Mouse (Mus musculus) embryonic facial prominence, embryonic 14.5 days (tissue): ENCODE data around the gene Mcm6. TPM values are rescaled to one million over a fixed set of nuclear protein-coding genes. Genes with fewer than 3 reads are reported as not detected.
A peak's percentile ranks its signal among the peaks of the same experiment; 100 is the strongest.

Experiments used
- ATAC-seq: fragments of 200-750 bp; cut with Nextera tagmentation; 2 replicates; pipeline ENCODE4 v1.8.0; 2017; ENCODE audit warnings: low read depth, moderate number of reproducible peaks, moderate TSS enrichment
- DNase-seq: peaks from one replicate; pipeline ENCODE4 v3.0.0-alpha.2; 2015; ENCODE audit warnings: low spot score
- H3K27ac ChIP-seq: fragments of 300-500 bp; sonication (generic); replicated peaks from 2 replicates; pipeline ENCODE4 v1.5.1; 2014; ENCODE audit warnings: low read depth, mild to moderate bottlenecking, low read length, moderate library complexity
- H3K27me3 ChIP-seq: fragments of 300-500 bp; sonication (generic); replicated peaks from 2 replicates; pipeline ENCODE4 v1.6.1; 2014; ENCODE audit warnings: low read length; ENCODE audit not compliant: control insufficient read depth, insufficient read depth
- H3K36me3 ChIP-seq: fragments of 300-500 bp; sonication (generic); 2 replicates; pipeline ENCODE4 v1.6.1; 2014; ENCODE audit warnings: low read length, mixed read lengths; ENCODE audit not compliant: control insufficient read depth, insufficient read depth
- H3K4me1 ChIP-seq: fragments of 300-500 bp; sonication (generic); 2 replicates; pipeline ENCODE4 v1.6.1; 2014; ENCODE audit warnings: antibody characterized with exemption, low read length; ENCODE audit not compliant: control insufficient read depth, insufficient read depth
- H3K4me2 ChIP-seq: fragments of 300-500 bp; sonication (generic); 2 replicates; pipeline ENCODE4 v1.6.1; 2014; ENCODE audit warnings: low read depth, mild to moderate bottlenecking, low read length, moderate library complexity, mixed read lengths
- H3K4me3 ChIP-seq: fragments of 300-500 bp; sonication (generic); 2 replicates; pipeline ENCODE4 v1.5.1; 2014; ENCODE audit warnings: low read depth, mild to moderate bottlenecking, low read length
- H3K9ac ChIP-seq: fragments of 300-500 bp; sonication (generic); 2 replicates; pipeline ENCODE4 v1.6.1; 2014; ENCODE audit warnings: low read depth, mild to moderate bottlenecking, low read length, moderate library complexity, mixed read lengths
- H3K9me3 ChIP-seq: fragments of 300-500 bp; sonication (generic); 2 replicates; pipeline ENCODE4 v1.6.1; 2016; ENCODE audit warnings: low read length; ENCODE audit not compliant: control insufficient read depth
- WGBS: fragments of 180-500 bp; shearing (Covaris S2); extraction: QIAGEN DNeasy Blood & Tissue Kit; methylation state at CpG from one replicate; pipeline ENCODE4 v1.1.7; 2014; 5-methylcytosine and 5-hydroxymethylcytosine counted together
- polyA plus RNA-seq: library from polyadenylated mRNA; unstranded; fragments of >200 nt; fragmentation: Nextera tagmentation; extraction: Ambion mirVana; gene quantifications from 2 replicates; pipeline ENCODE4 v1.2.1, GENCODE M21; 2014

Gene Mcm6
- polyA plus RNA-seq, 1 experiment from 2014 or later: 185 TPM

DNA sequence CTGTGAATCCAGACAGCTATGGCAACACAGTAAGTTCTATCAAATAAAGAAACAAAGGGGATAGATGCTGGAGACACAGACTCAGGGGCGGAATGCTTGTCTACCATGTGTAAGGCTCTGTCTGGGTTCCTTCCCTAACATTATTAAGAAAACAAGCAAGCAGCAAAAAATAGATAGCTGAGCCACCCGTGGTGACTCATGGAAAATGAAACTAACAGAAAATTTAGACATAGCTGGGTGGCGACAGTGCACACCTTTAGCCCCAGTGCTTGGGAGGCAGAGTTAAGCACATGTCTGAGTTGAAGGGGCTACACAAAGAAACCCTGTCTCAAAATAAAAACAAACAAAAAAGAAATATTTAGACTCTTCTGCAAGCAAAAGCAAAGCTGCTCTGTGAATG lies 2.0 kb downstream of the Mcm6 start:
- ATAC-seq: no peak
- peak; percentile 11 for DNase-seq
- Histone ChIP-seq H3K27me3 (no peaks in the 10 kb centered on the region), H3K4me3 (peak overlapping the region; percentile 81; the same call in 1 of the 2 replicates), H3K36me3 (peaks cover 55% of the 10 kb centered on the region), H3K27ac (0 out of 2 replicates have a peak overlapping the region, but pooled peaks have one; percentile 96), H3K9ac (0 out of 2 replicates have a peak overlapping the region, but pooled peaks have one; percentile 8), H3K4me1 (0 out of 2 replicates have a peak, but pooled peaks cover 11% of the 10 kb centered on the region), H3K9me3 (no peaks in the 10 kb centered on the region), H3K4me2 (peak overlapping the region; percentile 66)
- 45% methylated on average over 3 of the region's 3 CpGs for WGBS

DNA sequence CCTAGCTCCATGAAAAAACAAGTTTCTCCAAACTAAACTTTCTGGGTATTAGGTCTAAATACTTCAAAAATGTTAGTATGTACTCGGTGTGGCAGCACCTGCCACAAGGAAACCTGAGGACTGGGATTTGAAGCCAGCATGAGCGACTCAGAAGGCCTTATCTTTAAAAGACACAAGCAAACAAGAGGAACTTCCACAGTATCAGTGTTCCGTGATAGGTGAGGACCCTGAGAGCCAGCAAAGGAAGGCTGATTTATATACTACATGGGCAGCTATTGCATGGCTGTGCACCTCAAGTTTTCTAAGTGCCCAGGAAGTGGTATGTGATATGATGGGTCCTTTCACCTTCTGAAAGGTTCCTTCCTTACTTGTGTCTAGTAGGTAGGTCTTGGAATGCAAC lies 6.4 kb downstream of the Mcm6 start:
- Histone ChIP-seq H3K27ac (no peak overlapping the region), H3K9me3 (no peaks in the 10 kb centered on the region), H3K27me3 (no peaks in the 10 kb centered on the region), H3K36me3 (peaks cover 86% of the 10 kb centered on the region), H3K9ac (no peak overlapping the region), H3K4me2 (no peak overlapping the region), H3K4me3 (no peak overlapping the region), H3K4me1 (0 out of 2 replicates have a peak, but pooled peaks cover 9% of the 10 kb centered on the region)
- 90% methylated on average over 3 of the region's 3 CpGs for WGBS
- DNase-seq (no peak), ATAC-seq (no peak)

DNA sequence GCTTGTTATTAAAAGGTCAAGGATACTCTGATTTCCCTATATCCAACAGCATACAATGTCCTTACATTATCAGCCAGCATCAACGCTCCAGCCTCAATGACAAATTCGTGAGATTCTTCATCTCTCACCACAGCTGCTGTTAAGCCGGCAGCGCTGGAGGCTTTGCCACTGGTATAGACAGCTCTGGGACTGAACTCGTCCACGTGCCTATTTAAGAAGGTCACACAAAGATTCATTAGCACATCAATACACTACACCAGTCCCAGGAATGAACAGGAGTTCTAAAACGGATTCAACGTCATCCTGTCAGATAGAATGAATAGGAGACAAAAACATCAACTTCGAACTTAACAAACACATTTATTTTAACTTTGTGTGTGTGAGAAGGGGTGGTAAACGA lies 15.2 kb downstream of the Mcm6 start:
- Histone ChIP-seq H3K4me3 (no peak overlapping the region), H3K9me3 (no peaks in the 10 kb centered on the region), H3K27ac (no peak overlapping the region), H3K9ac (no peak overlapping the region), H3K4me1 (no peaks in the 10 kb centered on the region), H3K36me3 (peaks cover 93% of the 10 kb centered on the region), H3K4me2 (no peak overlapping the region), H3K27me3 (no peaks in the 10 kb centered on the region)
- ATAC-seq (no peak), DNase-seq (no peak)
- WGBS: 86% methylated on average over 10 of the region's 10 CpGs

DNA sequence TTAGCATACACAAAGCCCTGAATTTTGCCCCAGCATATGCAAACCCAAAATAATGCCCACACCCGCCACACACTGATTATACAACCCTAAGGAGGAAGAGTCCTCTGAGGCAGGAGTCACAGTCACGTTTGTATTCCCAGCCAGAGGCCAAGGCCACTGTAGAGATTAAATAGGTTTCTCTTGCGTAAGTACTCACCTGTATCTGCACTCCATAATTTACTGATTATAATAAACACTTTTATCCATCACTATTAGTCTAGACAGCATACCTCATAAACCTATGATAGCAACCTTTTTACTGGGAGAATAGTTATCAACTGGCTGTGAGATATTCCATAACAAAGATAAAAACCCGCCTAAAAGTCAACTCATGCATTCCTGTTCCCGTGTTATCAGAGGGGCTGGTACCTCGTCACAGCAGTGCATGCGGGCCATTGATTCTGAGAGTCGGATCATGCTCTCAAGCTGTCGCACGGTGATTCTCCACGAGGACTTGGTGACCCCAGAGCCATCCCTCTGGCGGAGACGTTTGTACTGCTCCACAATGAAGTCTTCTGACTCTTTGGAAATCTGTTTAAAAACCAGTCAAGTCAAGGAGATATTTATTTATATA lies 21.6 kb downstream of the Mcm6 start:
- H3K4me3 ChIP-seq: no peak overlapping the region
- H3K4me2 ChIP-seq: no peak overlapping the region
- no peaks in the 10 kb centered on the region for H3K27me3 ChIP-seq
- H3K9me3 ChIP-seq: no peaks in the 10 kb centered on the region
- 91% methylated on average over 13 of the region's 13 CpGs for WGBS
- DNase-seq: no peak
- no peaks in the 10 kb centered on the region for H3K4me1 ChIP-seq
- peaks cover 90% of the 10 kb centered on the region for H3K36me3 ChIP-seq
- H3K27ac ChIP-seq: no peak overlapping the region
- ATAC-seq: no peak
- H3K9ac ChIP-seq: no peak overlapping the region

DNA sequence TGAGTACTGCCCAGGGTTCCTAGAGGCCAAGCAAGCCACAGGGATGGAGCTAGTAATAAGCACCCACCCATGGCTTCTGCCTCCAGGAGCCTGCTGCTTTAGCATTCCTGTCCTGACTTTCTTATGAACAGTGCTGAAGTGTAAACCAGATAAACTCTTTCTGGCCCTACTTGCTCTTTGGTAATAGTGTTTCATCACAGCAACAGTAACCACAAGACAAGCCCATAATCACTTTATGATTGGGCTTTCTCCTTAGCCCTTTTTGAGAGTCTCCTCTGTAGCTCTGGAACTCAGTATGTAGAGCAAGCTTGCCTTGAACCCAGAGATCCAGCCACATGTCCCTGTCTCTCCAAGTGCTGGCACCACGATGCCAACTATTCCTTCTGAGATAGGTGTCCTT lies 29.2 kb downstream of the Mcm6 start:
- H3K9me3 ChIP-seq: no peaks in the 10 kb centered on the region
- H3K36me3 ChIP-seq: peaks cover 84% of the 10 kb centered on the region
- WGBS: 93% methylated on average over 1 of the region's 1 CpGs
- no peak overlapping the region for H3K4me3 ChIP-seq
- H3K4me1 ChIP-seq: no peaks in the 10 kb centered on the region
- no peak overlapping the region for H3K4me2 ChIP-seq
- H3K27ac ChIP-seq: no peak overlapping the region
- ATAC-seq: no peak
- no peaks in the 10 kb centered on the region for H3K27me3 ChIP-seq
- no peak overlapping the region for H3K9ac ChIP-seq
- no peak for DNase-seq

DNA sequence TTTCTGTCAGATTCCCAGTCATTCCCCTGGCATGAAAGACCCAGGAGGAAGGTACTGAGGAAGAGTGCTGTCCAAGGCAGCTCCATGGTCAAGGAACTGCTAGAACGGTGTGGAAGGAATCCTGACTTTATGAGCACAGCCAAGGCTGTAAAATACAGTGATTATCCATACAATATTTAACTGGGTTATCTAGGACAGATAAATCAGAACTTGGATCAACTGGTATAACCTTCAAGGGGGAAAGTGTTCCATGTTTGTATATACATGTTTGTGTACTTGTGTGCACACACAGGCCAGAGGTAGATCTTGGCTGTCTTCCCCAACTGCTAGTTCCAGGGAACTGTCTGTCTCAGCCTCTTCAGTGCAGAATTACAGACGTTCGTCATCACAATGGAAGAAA lies 31.2 kb downstream of the Mcm6 start, which contains the start of gene Lct:
Lct (minus strand) TSS at position 101 of the 400 bp plus-strand sequence.
- H3K4me1 ChIP-seq: no peaks in the 10 kb centered on the region
- no peaks in the 10 kb centered on the region for H3K9me3 ChIP-seq
- no peak within 1 kb of the TSS for H3K4me3 ChIP-seq
- H3K27me3 ChIP-seq: no peaks in the 10 kb centered on the region
- H3K36me3 ChIP-seq: peaks cover 76% of the 10 kb centered on the region
- DNase-seq (no peak), ATAC-seq (no peak)
- WGBS: 81% methylated on average over 3 of the region's 3 CpGs
- no peak within 1 kb of the TSS for H3K4me2 ChIP-seq
- no peak within 1 kb of the TSS for H3K9ac ChIP-seq
- H3K27ac ChIP-seq: no peak within 1 kb of the TSS

DNA sequence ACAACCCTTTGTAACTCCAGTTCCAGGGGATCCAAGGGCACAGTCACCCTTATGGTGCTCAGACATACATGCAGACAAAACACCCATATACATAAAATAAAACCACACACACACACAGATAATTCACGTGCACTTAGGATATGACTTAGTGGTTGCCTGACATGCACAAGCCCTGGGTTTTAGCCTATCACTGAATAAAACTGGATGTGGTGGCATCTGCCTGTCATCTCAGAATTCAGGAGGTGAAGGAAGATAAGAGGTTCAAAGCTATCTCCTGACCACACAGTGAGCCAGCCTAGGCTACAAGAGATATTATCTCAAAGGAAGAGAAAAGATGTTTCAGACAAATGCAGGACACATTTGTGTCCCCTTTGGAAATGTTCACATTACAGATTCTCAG lies 32.3 kb downstream of the Mcm6 start:
- 85% methylated on average over 1 of the region's 1 CpGs for WGBS
- DNase-seq: no peak
- H3K9ac ChIP-seq: no peak overlapping the region
- no peak overlapping the region for H3K4me2 ChIP-seq
- H3K4me1 ChIP-seq: no peaks in the 10 kb centered on the region
- peaks cover 66% of the 10 kb centered on the region for H3K36me3 ChIP-seq
- no peak for ATAC-seq
- no peaks in the 10 kb centered on the region for H3K9me3 ChIP-seq
- no peak overlapping the region for H3K27ac ChIP-seq
- H3K4me3 ChIP-seq: no peak overlapping the region
- H3K27me3 ChIP-seq: no peaks in the 10 kb centered on the region

DNA sequence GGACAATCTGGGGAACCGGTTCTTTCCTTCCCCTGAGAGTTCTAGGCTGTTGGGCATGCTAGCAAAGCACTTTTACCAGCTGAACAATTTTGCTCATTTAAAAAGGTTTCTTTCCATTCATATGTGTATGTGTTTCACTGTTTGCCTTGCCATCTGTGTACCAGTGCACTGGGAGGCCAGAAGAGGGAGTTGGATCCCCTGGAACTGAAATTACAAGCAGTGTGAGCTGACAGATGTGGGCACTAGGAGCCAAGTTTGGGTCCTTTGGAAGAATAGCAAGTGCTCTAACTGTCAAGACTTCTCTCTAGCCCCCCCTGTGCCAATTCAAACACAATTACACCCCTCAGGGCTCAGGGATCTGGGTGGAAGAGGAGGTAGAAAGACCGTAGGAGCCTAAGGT lies 34.7 kb downstream of the Mcm6 start:
- H3K9me3 ChIP-seq: no peaks in the 10 kb centered on the region
- no peak overlapping the region for H3K4me3 ChIP-seq
- no peak for DNase-seq
- peaks cover 43% of the 10 kb centered on the region for H3K36me3 ChIP-seq
- H3K4me2 ChIP-seq: no peak overlapping the region
- H3K27me3 ChIP-seq: no peaks in the 10 kb centered on the region
- no peak for ATAC-seq
- WGBS: 76% methylated on average over 2 of the region's 2 CpGs
- no peaks in the 10 kb centered on the region for H3K4me1 ChIP-seq
- H3K9ac ChIP-seq: no peak overlapping the region
- H3K27ac ChIP-seq: no peak overlapping the region

DNA sequence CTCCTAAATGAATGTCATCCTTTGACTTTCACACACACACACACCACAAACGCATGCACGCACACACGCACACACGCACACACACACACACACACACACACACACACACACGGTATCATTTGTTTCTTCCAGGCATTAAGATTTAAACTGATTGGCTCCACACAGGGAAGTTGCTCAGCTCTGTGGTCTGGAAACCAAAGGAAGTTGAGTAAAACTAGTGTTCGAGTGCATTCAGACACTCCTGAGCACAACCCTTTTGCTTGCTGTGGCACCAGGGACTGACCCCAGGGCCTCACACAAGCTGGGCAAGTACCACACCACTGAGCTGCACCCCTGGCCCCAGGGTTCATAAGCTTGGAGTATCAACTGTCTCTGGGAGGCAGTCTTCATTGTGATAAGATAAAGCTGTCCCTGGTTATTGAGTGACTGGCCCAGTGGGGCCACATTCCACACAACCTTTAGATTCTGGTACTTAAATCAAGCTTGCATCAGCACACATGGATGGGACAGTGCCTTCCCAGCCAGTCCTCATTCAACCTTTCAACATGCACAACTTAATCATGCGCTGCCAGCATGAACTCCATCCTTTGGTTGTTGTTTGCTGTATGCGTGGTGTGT lies 36.3 kb downstream of the Mcm6 start:
- no peak overlapping the region for H3K4me3 ChIP-seq
- H3K27me3 ChIP-seq: no peaks in the 10 kb centered on the region
- peaks cover 29% of the 10 kb centered on the region for H3K36me3 ChIP-seq
- H3K4me2 ChIP-seq: no peak overlapping the region
- H3K4me1 ChIP-seq: no peaks in the 10 kb centered on the region
- no peaks in the 10 kb centered on the region for H3K9me3 ChIP-seq
- H3K9ac ChIP-seq: no peak overlapping the region
- DNase-seq: no peak
- ATAC-seq: no peak
- WGBS: 92% methylated on average over 8 of the region's 8 CpGs
- no peak overlapping the region for H3K27ac ChIP-seq
